Mouse (Mus musculus): ENCODE measurements around the gene Gm2000. TPM values are rescaled to one million over a fixed set of nuclear protein-coding genes. Genes with fewer than 3 reads are reported as not detected.

Gm2000 gene
- polyA plus RNA-seq, 1 experiment from 2014 or later, result 588 TPM

DNA sequence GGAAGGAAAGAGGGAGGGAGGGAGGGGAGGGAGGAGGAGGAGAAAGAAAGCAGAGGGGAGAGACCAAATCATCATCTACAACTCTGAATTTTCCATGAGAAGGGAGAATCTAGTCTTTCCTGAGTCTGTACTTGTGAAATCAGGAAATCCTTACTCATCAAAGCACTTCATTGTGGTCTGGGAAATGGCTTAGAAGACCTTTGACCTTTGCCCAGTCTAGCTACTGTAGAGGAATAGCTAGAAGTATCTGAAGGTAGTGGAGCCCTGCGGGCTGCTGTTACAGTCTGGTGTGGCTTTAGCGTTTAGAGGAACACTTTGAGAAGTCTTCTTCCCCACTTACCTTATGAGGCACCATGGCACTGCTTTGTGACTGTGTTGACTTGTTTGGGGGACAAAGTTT lies 36.7 kb downstream of the Gm2000 start:
- 66% methylated on average over 2 of the region's 2 CpGs for WGBS
- Histone ChIP-seq H3K4me2 (replicated peaks) (no peak overlapping the region), H3K36me3 (no peaks in the 10 kb centered on the region), H3K4me3 (no peak overlapping the region), H3K9me3 (no peaks in the 10 kb centered on the region), H3K9ac (replicated peaks) (no peak overlapping the region), H3K27me3 (no peaks in the 10 kb centered on the region), H3K4me1 (no peaks in the 10 kb centered on the region), H3K27ac (replicated peaks) (no peak overlapping the region)
- ATAC-seq (replicated peaks), result no peak

DNA sequence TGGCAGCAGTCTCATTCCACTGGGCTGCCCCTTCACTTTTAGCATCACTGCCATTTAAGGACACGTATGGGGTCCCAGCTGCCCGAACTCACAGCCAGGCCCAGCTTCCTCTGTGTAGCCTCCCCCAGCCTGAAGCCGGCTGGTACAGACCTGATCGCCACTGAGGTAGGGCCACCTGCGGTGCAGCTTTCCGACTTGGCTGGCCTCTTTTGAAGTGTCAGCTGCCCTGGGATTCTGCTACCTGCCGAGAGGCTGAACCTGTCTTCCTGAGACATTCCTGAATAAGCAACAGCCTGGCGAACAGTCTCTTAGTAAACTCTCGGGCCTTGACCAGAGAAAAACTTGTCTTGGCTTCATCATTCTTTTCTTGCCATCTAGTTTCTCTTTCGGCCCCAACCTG lies 37.4 kb downstream of the Gm2000 start:
- H3K9me3 ChIP-seq, result no peaks in the 10 kb centered on the region
- H3K4me1 ChIP-seq, result no peaks in the 10 kb centered on the region
- no peak overlapping the region for H3K4me2 ChIP-seq (replicated peaks)
- no peak overlapping the region for H3K27ac ChIP-seq (replicated peaks)
- no peaks in the 10 kb centered on the region for H3K36me3 ChIP-seq
- H3K27me3 ChIP-seq, result no peaks in the 10 kb centered on the region
- WGBS, result 33% methylated on average over 10 of the region's 10 CpGs
- ATAC-seq (replicated peaks), result no peak
- no peak overlapping the region for H3K4me3 ChIP-seq
- H3K9ac ChIP-seq (replicated peaks), result no peak overlapping the region

DNA sequence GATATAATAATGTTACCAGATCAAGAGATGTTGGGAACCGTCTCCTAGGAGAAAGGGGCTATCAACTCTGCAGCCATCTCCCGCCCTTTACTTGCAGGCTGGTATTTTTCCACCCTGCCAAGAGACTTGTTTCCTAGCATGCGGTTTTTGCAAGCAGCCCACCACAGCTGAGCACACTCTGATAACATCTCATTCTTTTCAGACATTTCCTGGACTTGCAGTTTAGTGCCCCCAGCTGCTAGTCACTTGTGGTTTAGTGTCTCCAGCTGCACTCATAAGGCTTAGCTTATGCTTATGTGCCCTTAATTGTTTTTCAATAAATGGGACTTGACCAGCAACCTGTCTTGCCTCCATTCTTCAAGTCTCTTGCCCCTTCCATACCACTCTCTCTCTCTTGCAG lies 42.2 kb downstream of the Gm2000 start:
- ATAC-seq (replicated peaks), result no peak
- WGBS, result 83% methylated on average over 3 of the region's 3 CpGs
- H3K4me2 ChIP-seq (replicated peaks), result no peak overlapping the region
- no peaks in the 10 kb centered on the region for H3K4me1 ChIP-seq
- H3K27ac ChIP-seq (replicated peaks), result no peak overlapping the region
- H3K9ac ChIP-seq (replicated peaks), result no peak overlapping the region
- no peaks in the 10 kb centered on the region for H3K27me3 ChIP-seq
- no peaks in the 10 kb centered on the region for H3K9me3 ChIP-seq
- H3K4me3 ChIP-seq, result no peak overlapping the region
- H3K36me3 ChIP-seq, result no peaks in the 10 kb centered on the region

DNA sequence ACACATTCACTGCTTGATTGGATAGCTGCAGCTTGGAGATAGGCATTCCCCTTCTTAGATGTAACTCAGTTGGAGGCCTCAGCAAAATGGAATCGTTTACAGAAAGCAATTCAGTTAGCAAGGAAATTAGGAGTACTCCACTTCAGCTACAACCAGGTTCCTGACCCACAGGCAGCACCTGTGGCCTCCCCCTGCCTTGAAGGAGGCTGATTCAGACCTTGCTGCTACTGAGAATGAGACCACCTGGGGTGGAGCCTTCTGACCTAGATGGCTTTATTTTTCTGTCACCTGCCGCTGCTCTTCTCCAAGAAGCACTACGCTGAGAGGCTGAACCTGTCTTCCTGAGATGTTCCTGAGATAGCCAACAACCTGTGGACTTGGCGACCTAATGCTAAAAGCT lies 42.7 kb downstream of the Gm2000 start:
- WGBS, result 75% methylated on average over 4 of the region's 4 CpGs
- no peaks in the 10 kb centered on the region for H3K36me3 ChIP-seq
- no peak overlapping the region for H3K27ac ChIP-seq (replicated peaks)
- H3K4me1 ChIP-seq, result no peaks in the 10 kb centered on the region
- H3K4me2 ChIP-seq (replicated peaks), result no peak overlapping the region
- H3K9me3 ChIP-seq, result no peaks in the 10 kb centered on the region
- no peak overlapping the region for H3K4me3 ChIP-seq
- H3K9ac ChIP-seq (replicated peaks), result no peak overlapping the region
- ATAC-seq (replicated peaks), result no peak
- H3K27me3 ChIP-seq, result no peaks in the 10 kb centered on the region

Other genes starting within 250 kb of the Gm2000 start
- 2.4 and 3.0 TPM in 2 replicates for gene Fam163a, start 161.0 kb upstream of the Gm2000 start, polyA plus RNA-seq (2015; fragmentation: Nextera tagmentation; extraction: Ambion mirVana)
- gene Tdrd5, start 62.4 kb upstream of the Gm2000 start, polyA plus RNA-seq (2015; fragmentation: Nextera tagmentation; extraction: Ambion mirVana), result 0.31 and 0.42 TPM in 2 replicates
- 0.50 and 0.81 TPM in 2 replicates for gene Nphs2, start 55.3 kb upstream of the Gm2000 start, polyA plus RNA-seq (2015; fragmentation: Nextera tagmentation; extraction: Ambion mirVana)
- gene Axdnd1, start 55.1 kb downstream of the Gm2000 start, polyA plus RNA-seq (2015; fragmentation: Nextera tagmentation; extraction: Ambion mirVana), result 0.31 TPM in 2 replicates
- 12.4 and 12.6 TPM in 2 replicates for gene Soat1, start 108.3 kb downstream of the Gm2000 start, polyA plus RNA-seq (2015; fragmentation: Nextera tagmentation; extraction: Ambion mirVana)
- gene Gm10031, start 158.0 kb downstream of the Gm2000 start, polyA plus RNA-seq (2015; fragmentation: Nextera tagmentation; extraction: Ambion mirVana), result 0.57 and 0.71 TPM in 2 replicates
- gene Abl2, start 192.7 kb downstream of the Gm2000 start, polyA plus RNA-seq (2015; fragmentation: Nextera tagmentation; extraction: Ambion mirVana), result 6.5 and 6.9 TPM in 2 replicates

Data from forebrain, embryonic 15.5 days (tissue).